Mouse (Mus musculus) adrenal gland, postnatal 10 days (tissue): ENCODE results near the gene Col11a1. TPM values are rescaled to one million over a fixed set of nuclear protein-coding genes. Genes with fewer than 3 reads are reported as not detected.

Experiments
- DNase-seq: peaks from one replicate; pipeline ENCODE4 v3.0.0; 2021; ENCODE audit warnings: mixed read lengths
- long read RNA-seq, 2 experiments: library from polyadenylated mRNA; stranded (forward); transcript quantifications; one replicate each; pipeline ENCODE4 v2.0.0; 2021
- total RNA-seq, 2 experiments: library from RNA; stranded (reverse); gene quantifications; 2 replicates each; pipeline ENCODE4 v1.2.3; 2021

Gene Col11a1
- 10 to 100 TPM in 1 of 2 experiments, 1 to 10 TPM in 1; 1.6 to 16.6 TPM for total RNA-seq
- long read RNA-seq, experiment 1, partial matches to known transcripts = 3 of 8 reads
- long read RNA-seq, experiment 1, other reads (novel, unspliced or antisense) = 1 of 8 reads
- long read RNA-seq, experiment 2, partial matches to known transcripts = 3 of 3 reads
- long read RNA-seq, experiment 2, other reads (novel, unspliced or antisense) = 0 of 3 reads

- peak; percentile 54 for DNase-seq
These were observed at the start of gene Col11a1 for GRCm38 (mm10) chr3:114029971-114030635. Col11a1 (plus strand) TSS chr3:114030540.

DNA sequence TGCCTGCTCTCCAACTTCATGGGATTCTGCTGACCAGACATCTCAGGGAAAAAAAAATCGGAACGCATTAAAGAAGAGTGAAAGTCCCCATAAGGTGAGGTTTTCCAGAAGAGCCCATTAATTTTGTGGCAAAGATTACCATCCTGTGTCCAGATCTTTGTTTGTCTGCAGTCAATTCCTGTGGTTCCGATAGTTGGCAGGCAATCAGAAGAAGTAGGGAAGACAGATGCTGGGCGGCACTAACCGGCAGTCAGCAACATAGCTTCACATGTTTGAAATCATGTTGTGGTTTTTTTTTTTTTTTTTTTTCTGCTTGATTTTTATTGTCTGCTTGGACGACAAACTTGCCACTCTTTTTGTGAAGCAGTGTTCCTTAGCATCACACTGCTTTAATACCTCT, 39.4 kb upstream of the Col11a1 start:
- DNase-seq = no peak

- no peak for DNase-seq
These were observed 546 bp downstream of the Col11a1 start for GRCm38 (mm10) chr3:114030886-114031285.

- peak; percentile 37 for DNase-seq
These were observed 1.2 kb downstream of the Col11a1 start for GRCm38 (mm10) chr3:114031351-114032213.

DNA sequence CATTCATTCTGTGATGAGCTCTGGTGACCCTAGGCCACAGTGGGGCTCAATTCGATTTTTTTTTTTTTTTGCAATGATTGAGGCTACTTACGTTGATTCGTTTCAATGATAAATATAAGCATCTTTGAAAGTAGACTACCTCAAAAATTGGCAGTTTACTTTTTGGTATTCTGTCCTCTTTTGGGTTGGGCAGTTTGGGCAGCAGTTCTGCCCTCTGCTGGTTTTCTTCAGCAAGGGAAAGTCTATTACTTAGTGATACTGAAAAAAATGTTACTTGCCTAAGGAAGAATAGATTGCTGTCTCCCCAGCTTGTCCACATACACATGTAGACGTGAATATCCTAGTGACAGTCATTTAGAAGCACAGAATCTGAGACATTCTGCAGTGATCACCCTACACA, 2.0 kb downstream of the Col11a1 start:
- DNase-seq = peak; percentile 6

DNA sequence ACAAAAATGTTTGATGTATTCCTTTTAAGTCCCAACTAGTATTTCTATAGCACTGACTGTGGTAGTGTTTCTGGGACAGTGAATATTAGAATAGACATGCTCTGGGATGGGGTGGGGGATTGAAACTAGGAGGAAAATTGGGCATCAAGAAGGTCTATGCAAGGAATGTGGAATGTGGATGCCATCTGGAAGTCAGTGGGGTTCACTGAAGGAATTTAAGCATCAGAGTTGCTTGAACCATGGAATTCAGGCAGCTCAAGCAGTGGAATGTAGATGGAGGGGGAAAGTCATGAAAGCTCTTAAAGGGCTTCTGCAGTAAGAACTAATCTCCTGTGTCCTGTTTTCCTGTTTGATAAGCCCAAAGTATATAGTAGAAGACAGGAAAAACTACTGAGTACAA, 22.1 kb downstream of the Col11a1 start:
- no peak for DNase-seq

DNA sequence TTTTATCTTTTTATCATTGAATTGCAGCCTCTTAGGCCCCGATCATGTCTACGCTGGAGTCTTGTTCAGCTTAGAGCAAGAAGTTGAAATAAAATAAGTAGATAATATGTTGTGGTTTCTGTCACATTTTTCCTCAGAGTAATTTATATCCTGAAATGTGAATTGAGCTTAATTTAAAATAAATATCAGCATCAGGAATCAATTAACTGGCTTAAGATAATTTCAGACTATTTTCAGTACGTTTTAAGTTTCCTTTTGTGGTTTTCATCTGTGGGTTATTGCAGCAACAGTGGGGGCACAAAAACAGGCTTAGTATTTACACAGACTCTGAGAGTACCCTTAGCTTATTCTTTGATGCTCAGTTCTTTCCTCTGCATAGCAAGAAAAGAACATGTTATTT, 23.2 kb downstream of the Col11a1 start:
- DNase-seq = no peak

DNA sequence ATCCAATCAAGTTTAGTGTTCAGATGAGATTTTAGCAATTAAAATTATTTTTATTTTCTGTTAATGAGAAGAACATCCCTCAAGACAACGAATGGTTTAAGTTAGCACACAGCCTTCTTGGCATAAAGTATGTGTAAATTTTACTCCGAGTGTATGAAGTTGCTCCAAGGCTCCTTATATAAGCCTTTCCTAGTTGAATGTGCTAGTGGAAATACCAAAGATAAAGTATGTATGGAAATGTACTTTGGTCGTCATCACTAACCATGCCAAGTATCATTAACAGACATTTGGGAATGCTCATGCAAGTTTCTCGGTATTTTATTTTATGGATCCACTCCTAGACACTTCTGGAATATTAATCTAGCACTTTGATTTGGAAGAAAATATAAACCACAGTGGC, 34.8 kb downstream of the Col11a1 start:
- no peak for DNase-seq

GRCm38 (mm10) chr3:114065587-114065986, 35.2 kb downstream of the Col11a1 start:
- DNase-seq = no peak

- no peak for DNase-seq
These were observed 69.0 kb downstream of the Col11a1 start for GRCm38 (mm10) chr3:114099335-114099734.

GRCm38 (mm10) chr3:114107099-114107498, 76.8 kb downstream of the Col11a1 start:
- no peak for DNase-seq

DNA sequence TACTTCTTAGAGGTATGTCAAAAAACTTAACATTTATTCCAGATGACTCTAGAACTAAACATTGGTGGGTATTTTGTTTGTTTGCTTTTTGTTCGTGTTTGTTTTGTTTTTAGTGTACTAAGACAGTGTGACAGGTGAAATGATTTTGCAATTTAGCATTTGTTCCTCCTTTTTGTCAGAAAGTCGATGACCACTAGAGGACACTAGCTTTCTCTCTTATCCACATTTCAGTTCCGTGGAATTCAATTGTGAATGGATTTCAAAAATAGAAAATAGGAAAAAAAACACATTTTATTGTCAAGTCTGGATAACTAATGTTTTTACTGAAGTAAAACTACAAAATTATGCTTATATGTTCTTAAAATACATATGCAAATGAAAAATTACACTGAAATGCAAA, 116.8 kb downstream of the Col11a1 start:
- DNase-seq = no peak

- DNase-seq = no peak
These were observed 167.8 kb downstream of the Col11a1 start for GRCm38 (mm10) chr3:114197964-114198750.

GRCm38 (mm10) chr3:114212255-114212654, 181.9 kb downstream of the Col11a1 start:
- DNase-seq = no peak

DNA sequence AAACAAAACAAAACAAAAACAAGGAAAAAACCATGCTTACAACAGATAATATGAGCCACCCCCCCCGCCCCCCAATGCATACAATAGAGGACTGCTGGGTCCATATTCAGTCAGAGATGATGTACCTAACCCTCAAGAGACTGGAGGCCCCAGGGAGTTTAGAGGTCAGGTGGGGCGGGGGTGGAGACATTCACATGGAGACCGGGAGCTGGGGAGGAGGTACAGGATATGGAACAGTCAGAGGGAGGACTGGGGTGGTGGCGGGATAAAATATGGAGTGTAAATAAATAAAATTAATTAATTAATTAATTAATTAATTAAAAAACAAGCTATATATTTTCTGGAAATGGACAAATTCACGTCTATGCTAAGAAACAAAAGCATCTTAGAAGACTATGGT, 185.8 kb downstream of the Col11a1 start:
- no peak for DNase-seq

DNA sequence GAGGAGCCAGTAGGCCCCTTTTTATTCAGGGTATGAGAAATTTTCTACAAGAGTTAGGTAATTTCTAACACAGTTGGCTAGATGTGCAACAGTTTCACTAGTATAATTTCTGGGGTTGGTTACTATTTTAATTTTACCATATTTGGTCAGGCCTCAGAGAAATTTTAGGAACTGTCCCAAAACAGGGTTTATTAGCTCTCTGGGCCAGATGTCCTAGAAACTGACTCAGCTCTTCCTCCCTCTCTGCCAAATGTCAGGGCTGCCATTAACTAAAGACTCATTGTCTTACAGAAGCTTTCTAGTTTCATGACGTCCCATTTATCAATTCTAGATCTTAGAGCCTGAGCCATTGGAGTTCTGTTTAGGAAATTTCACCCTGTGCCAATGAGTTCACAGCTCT, 199.2 kb downstream of the Col11a1 start:
- DNase-seq = peak; percentile 17
